Mouse (Mus musculus) forebrain, embryonic 12.5 days (tissue): ENCODE measurements around the gene Lcp1. TPM values are rescaled to one million over a fixed set of nuclear protein-coding genes. Genes with fewer than 3 reads are reported as not detected.
A peak's percentile ranks its signal among the peaks of the same experiment; 100 is the strongest.

Experiments
- ATAC-seq: fragments of 200-750 bp; cut with Nextera tagmentation; 2 replicates; pipeline ENCODE4 v1.8.0; 2017; ENCODE audit warnings: moderate TSS enrichment; ENCODE audit not compliant: low FRiP score
- H3K27ac ChIP-seq: fragments of 300-500 bp; sonication (generic); 2 replicates; pipeline ENCODE4 v1.5.1; 2016; ENCODE audit warnings: mild to moderate bottlenecking
- H3K27me3 ChIP-seq: fragments of 300-500 bp; sonication (generic); 2 replicates; pipeline ENCODE4 v1.6.1; 2016; ENCODE audit warnings: mild to moderate bottlenecking
- H3K36me3 ChIP-seq: fragments of 300-500 bp; sonication (generic); replicated peaks from 2 replicates; pipeline ENCODE4 v1.6.1; 2016; ENCODE audit warnings: mild to moderate bottlenecking
- H3K4me1 ChIP-seq: fragments of 300-500 bp; sonication (generic); 2 replicates; pipeline ENCODE4 v1.6.1; 2016
- H3K4me2 ChIP-seq: fragments of 300-500 bp; sonication (generic); 2 replicates; pipeline ENCODE4 v1.6.1; 2016; ENCODE audit warnings: mild to moderate bottlenecking, moderate library complexity
- H3K4me3 ChIP-seq: fragments of 300-500 bp; sonication (generic); replicated peaks from 2 replicates; pipeline ENCODE4 v1.5.1; 2016; ENCODE audit warnings: mild to moderate bottlenecking
- H3K9ac ChIP-seq: fragments of 300-500 bp; sonication (generic); 2 replicates; pipeline ENCODE4 v1.6.1; 2016; ENCODE audit warnings: mild to moderate bottlenecking
- H3K9me3 ChIP-seq: fragments of 300-500 bp; sonication (generic); 2 replicates; pipeline ENCODE4 v1.6.1; 2016
- WGBS: fragments of 180-500 bp; shearing (Covaris S2); methylation state at CpG from one replicate; pipeline ENCODE4 v1.1.7; 2016; 5-methylcytosine and 5-hydroxymethylcytosine counted together
- polyA plus RNA-seq: library from polyadenylated mRNA; unstranded; fragments of >200 nt; fragmentation: Nextera tagmentation; extraction: Ambion mirVana; gene quantifications from 2 replicates; pipeline ENCODE4 v1.2.1, GENCODE M21; 2016

Lcp1 gene
- polyA plus RNA-seq, 1 experiment from 2014 or later = 18.8 TPM

DNA sequence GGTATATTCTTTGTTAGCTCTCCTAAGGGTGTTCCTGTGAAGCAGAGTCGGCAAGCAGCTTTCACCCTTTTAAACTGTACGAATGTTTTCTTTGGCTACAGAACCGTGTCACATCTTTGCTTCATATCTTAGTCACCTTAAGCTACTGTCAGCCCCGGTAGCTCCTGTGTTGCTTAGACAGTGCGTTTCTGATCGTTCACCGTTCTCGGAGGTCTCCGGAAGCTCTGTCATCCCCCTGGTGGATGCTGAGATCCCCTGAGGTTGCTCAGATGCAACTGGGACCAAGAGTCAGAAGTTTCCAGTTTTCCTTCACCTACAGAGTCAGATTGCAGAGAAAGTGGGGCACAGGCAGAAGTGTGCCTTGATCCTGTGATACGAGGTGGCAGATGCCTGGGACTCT, 61.5 kb downstream of the Lcp1 start:
- no peak overlapping the region for H3K9ac ChIP-seq
- no peaks in the 10 kb centered on the region for H3K36me3 ChIP-seq
- no peak overlapping the region for H3K27ac ChIP-seq
- H3K27me3 ChIP-seq = no peaks in the 10 kb centered on the region
- no peaks in the 10 kb centered on the region for H3K4me1 ChIP-seq
- no peak overlapping the region for H3K4me2 ChIP-seq
- 90% methylated on average over 10 of the region's 10 CpGs for WGBS
- H3K9me3 ChIP-seq = no peaks in the 10 kb centered on the region
- ATAC-seq = no peak
- no peak overlapping the region for H3K4me3 ChIP-seq

DNA sequence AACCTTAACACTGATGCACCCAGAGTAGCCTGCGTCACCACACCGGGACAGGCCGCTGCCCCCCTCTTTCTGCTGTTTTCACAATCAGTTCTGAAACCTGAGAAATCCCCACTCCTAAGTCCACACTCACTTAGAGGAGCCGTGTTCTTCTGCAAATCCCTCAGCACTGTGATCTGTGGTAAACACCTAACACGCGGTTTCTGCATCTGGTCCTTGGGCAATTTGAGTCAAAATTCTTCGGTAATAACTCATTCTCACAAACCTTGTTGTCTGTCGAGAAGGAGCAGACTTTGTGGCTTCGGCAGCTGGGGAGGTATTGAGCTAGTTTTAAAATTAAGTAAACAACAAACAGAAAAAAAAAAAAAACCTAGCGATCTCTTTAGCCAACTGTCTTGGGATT, 62.0 kb downstream of the Lcp1 start:
- Histone ChIP-seq H3K4me3 (no peak overlapping the region), H3K9ac (no peak overlapping the region), H3K4me2 (no peak overlapping the region), H3K36me3 (no peaks in the 10 kb centered on the region), H3K4me1 (no peaks in the 10 kb centered on the region), H3K27ac (no peak overlapping the region), H3K9me3 (no peaks in the 10 kb centered on the region), H3K27me3 (no peaks in the 10 kb centered on the region)
- WGBS = 90% methylated on average over 10 of the region's 10 CpGs
- no peak for ATAC-seq

- no peak for ATAC-seq
- H3K4me3 ChIP-seq = no peak overlapping the region
- 93% methylated on average over 5 of the region's 5 CpGs for WGBS
- H3K9me3 ChIP-seq = no peaks in the 10 kb centered on the region
- no peak overlapping the region for H3K9ac ChIP-seq
- no peak overlapping the region for H3K4me2 ChIP-seq
- no peaks in the 10 kb centered on the region for H3K27me3 ChIP-seq
- no peak overlapping the region for H3K27ac ChIP-seq
- H3K36me3 ChIP-seq = no peaks in the 10 kb centered on the region
- no peaks in the 10 kb centered on the region for H3K4me1 ChIP-seq
Measured at GRCm38 (mm10) chr14:75195530-75195929, 64.6 kb downstream of the Lcp1 start.

GRCm38 (mm10) chr14:75197027-75197426, 66.1 kb downstream of the Lcp1 start:
- Histone ChIP-seq H3K4me1 (no peaks in the 10 kb centered on the region), H3K27me3 (no peaks in the 10 kb centered on the region), H3K9me3 (no peaks in the 10 kb centered on the region), H3K9ac (no peak overlapping the region), H3K27ac (no peak overlapping the region), H3K4me3 (no peak overlapping the region), H3K36me3 (no peaks in the 10 kb centered on the region), H3K4me2 (no peak overlapping the region)
- no peak; the same call in 1 of the 2 replicates for ATAC-seq
- WGBS = 39% methylated on average over 5 of the region's 5 CpGs

DNA sequence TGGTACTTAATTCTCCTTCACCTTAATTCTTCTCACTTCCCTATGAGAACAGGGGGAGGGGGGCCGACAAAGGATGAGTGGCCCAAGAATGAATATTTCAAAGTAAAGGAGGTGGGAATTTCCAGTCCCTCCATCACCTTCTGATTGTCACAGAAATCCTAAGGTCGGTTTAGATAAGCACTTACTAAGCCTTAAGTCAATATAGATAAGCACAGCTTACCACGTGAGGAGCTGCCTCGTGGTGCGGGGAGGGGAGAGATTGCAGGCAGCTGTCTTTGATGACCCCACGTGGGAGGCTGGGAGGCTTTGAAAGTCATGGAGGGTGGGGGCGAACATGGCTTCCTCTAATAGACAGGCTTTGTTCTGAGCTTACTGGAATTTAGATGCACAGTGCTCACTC, 66.8 kb downstream of the Lcp1 start:
- Histone ChIP-seq H3K9ac (no peak overlapping the region), H3K4me3 (no peak overlapping the region), H3K27ac (no peak overlapping the region), H3K27me3 (no peaks in the 10 kb centered on the region), H3K4me2 (no peak overlapping the region), H3K4me1 (no peaks in the 10 kb centered on the region), H3K36me3 (no peaks in the 10 kb centered on the region), H3K9me3 (no peaks in the 10 kb centered on the region)
- 0 out of 2 replicates have a peak, but pooled peaks have one; percentile 17 for ATAC-seq
- whole genome bisulfite sequencing = 67% methylated on average over 7 of the region's 7 CpGs

GRCm38 (mm10) chr14:75205363-75206051, 74.6 kb downstream of the Lcp1 start:
- no peak for ATAC-seq
- WGBS = 86% methylated on average over 6 of the region's 6 CpGs
- Histone ChIP-seq H3K27me3 (no peaks in the 10 kb centered on the region), H3K9ac (no peak overlapping the region), H3K4me1 (no peaks in the 10 kb centered on the region), H3K27ac (no peak overlapping the region), H3K4me2 (no peak overlapping the region), H3K9me3 (no peaks in the 10 kb centered on the region), H3K4me3 (no peak overlapping the region), H3K36me3 (no peaks in the 10 kb centered on the region)

DNA sequence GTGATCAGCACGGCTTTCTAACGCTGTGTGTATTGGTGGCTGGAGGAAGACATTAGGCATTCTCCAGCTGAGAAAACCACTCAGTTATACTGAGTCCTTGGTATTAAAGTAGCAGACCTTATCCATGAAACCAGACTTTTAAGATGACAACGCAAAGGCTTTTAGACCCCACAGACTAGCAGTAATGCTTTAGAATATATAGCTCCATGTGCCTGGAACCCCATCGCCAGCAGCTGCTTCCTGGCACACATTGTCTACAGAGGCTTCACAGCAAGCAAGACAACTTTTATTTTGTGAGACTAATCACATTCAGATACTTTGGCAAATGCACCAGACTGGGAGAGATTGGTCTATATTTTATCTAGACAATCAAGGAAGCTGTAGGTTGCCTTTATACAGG, 75.4 kb downstream of the Lcp1 start:
- WGBS = 93% methylated on average over 4 of the region's 4 CpGs
- H3K4me1 ChIP-seq = no peaks in the 10 kb centered on the region
- ATAC-seq = no peak
- H3K9me3 ChIP-seq = no peaks in the 10 kb centered on the region
- no peak overlapping the region for H3K4me3 ChIP-seq
- H3K4me2 ChIP-seq = no peak overlapping the region
- H3K9ac ChIP-seq = no peak overlapping the region
- H3K27ac ChIP-seq = no peak overlapping the region
- no peaks in the 10 kb centered on the region for H3K27me3 ChIP-seq
- H3K36me3 ChIP-seq = no peaks in the 10 kb centered on the region

- H3K27ac ChIP-seq = no peak overlapping the region
- no peaks in the 10 kb centered on the region for H3K4me1 ChIP-seq
- H3K4me3 ChIP-seq = no peak overlapping the region
- ATAC-seq = no peak
- H3K9ac ChIP-seq = no peak overlapping the region
- WGBS = 77% methylated on average over 6 of the region's 6 CpGs
- H3K9me3 ChIP-seq = no peaks in the 10 kb centered on the region
- no peaks in the 10 kb centered on the region for H3K36me3 ChIP-seq
- H3K27me3 ChIP-seq = no peaks in the 10 kb centered on the region
- H3K4me2 ChIP-seq = no peak overlapping the region
Measured at GRCm38 (mm10) chr14:75208572-75209151, 77.8 kb downstream of the Lcp1 start.

GRCm38 (mm10) chr14:75213752-75214151, 82.9 kb downstream of the Lcp1 start:
- H3K27ac ChIP-seq = 0 out of 2 replicates have a peak overlapping the region, but pooled peaks have one; percentile 13
- H3K9ac ChIP-seq = no peak overlapping the region
- H3K36me3 ChIP-seq = no peaks in the 10 kb centered on the region
- WGBS = 87% methylated on average over 11 of the region's 11 CpGs
- ATAC-seq = no peak
- H3K4me3 ChIP-seq = no peak overlapping the region
- no peaks in the 10 kb centered on the region for H3K27me3 ChIP-seq
- no peak overlapping the region for H3K4me2 ChIP-seq
- H3K4me1 ChIP-seq = peaks cover 3% of the 10 kb centered on the region
- no peaks in the 10 kb centered on the region for H3K9me3 ChIP-seq

GRCm38 (mm10) chr14:75218843-75219242, 87.9 kb downstream of the Lcp1 start:
- WGBS = 79% methylated on average over 2 of the region's 2 CpGs
- H3K27me3 ChIP-seq = no peaks in the 10 kb centered on the region
- peak; percentile 12; the same call in 1 of the 2 replicates for ATAC-seq

GRCm38 (mm10) chr14:75219250-75219913, 88.5 kb downstream of the Lcp1 start:
- Histone ChIP-seq H3K27ac (peak overlapping the region; percentile 82), H3K9me3 (no peaks in the 10 kb centered on the region), H3K27me3 (no peaks in the 10 kb centered on the region), H3K4me2 (no peak overlapping the region), H3K4me1 (peaks cover 15% of the 10 kb centered on the region), H3K9ac (no peak overlapping the region), H3K36me3 (no peaks in the 10 kb centered on the region), H3K4me3 (no peak overlapping the region)
- WGBS = 58% methylated on average over 5 of the region's 5 CpGs
- peak; percentile 77 for ATAC-seq

More at GRCm38 (mm10) chr14:75218843-75219242, 87.9 kb downstream of the Lcp1 start:
- no peaks in the 10 kb centered on the region for H3K9me3 ChIP-seq
- no peak overlapping the region for H3K9ac ChIP-seq
- peaks cover 15% of the 10 kb centered on the region for H3K4me1 ChIP-seq
- H3K4me3 ChIP-seq = no peak overlapping the region
- no peaks in the 10 kb centered on the region for H3K36me3 ChIP-seq
- no peak overlapping the region for H3K4me2 ChIP-seq
- peak overlapping the region; percentile 82 for H3K27ac ChIP-seq

GRCm38 (mm10) chr14:75222386-75222785, 91.5 kb downstream of the Lcp1 start:
- no peak for ATAC-seq
- H3K27ac ChIP-seq = no peak overlapping the region
- no peak overlapping the region for H3K4me3 ChIP-seq
- 87% methylated on average over 6 of the region's 6 CpGs for WGBS
- H3K36me3 ChIP-seq = no peaks in the 10 kb centered on the region
- H3K27me3 ChIP-seq = no peaks in the 10 kb centered on the region
- H3K9ac ChIP-seq = no peak overlapping the region
- H3K9me3 ChIP-seq = no peaks in the 10 kb centered on the region
- peaks cover 25% of the 10 kb centered on the region for H3K4me1 ChIP-seq
- no peak overlapping the region for H3K4me2 ChIP-seq
